Mouse (Mus musculus): ENCODE measurements around the gene Gdpd3. TPM values are rescaled to one million over a fixed set of nuclear protein-coding genes. Genes with fewer than 3 reads are reported as not detected.

The Gdpd3 gene
- total and polyA plus RNA-seq, 2 experiments from 2014 or later, result 0.99 to 3.4 TPM

- TF ChIP-seq CTCF (IDR thresholded peaks at IDR 0.05; ENCODE audit: low read depth), result no peak
- peaks cover 11% of the 10 kb centered on the region for H3K36me3 ChIP-seq (ENCODE audit: insufficient read depth, low read length)
- H3K4me3 ChIP-seq (ENCODE audit: low read length), result peak overlapping the region; percentile 73
- DNase-seq (ENCODE audit: low spot score) (no peak), ATAC-seq (peak; percentile 41)
- H3K27me3 ChIP-seq (ENCODE audit: insufficient read depth, low read length), result no peaks in the 10 kb centered on the region
- H3K27ac ChIP-seq, result peak overlapping the region; percentile 89
- 1% methylated on average over 23 of the region's 24 CpGs for WGBS
- peak overlapping the region; percentile 98 for H3K4me2 ChIP-seq (ENCODE audit: low read depth, low read length)
- H3K9ac ChIP-seq (replicated peaks; ENCODE audit: low read length), result peak overlapping the region; percentile 80
- H3K4me1 ChIP-seq (ENCODE audit: insufficient read depth, low read length), result peaks cover 24% of the 10 kb centered on the region
- no peaks in the 10 kb centered on the region for H3K9me3 ChIP-seq (ENCODE audit: low read length)
Observed at GRCm38 (mm10) chr7:126759672-126760390, 6.3 kb upstream of the Gdpd3 start.

- Histone ChIP-seq H3K27ac (peak overlapping the region; percentile 89), H3K4me2 (ENCODE audit: low read depth, low read length) (peak overlapping the region; percentile 98), H3K4me3 (ENCODE audit: low read length) (peak overlapping the region; percentile 73), H3K4me1 (ENCODE audit: insufficient read depth, low read length) (peaks cover 24% of the 10 kb centered on the region), H3K9me3 (ENCODE audit: low read length) (no peaks in the 10 kb centered on the region), H3K36me3 (ENCODE audit: insufficient read depth, low read length) (peaks cover 16% of the 10 kb centered on the region), H3K9ac (replicated peaks; ENCODE audit: low read length) (peak overlapping the region; percentile 80), H3K27me3 (ENCODE audit: insufficient read depth, low read length) (no peaks in the 10 kb centered on the region)
- 10% methylated on average over 3 of the region's 3 CpGs for WGBS
- DNase-seq (ENCODE audit: low spot score) (peak; percentile 77), ATAC-seq (peak; percentile 61)
- TF ChIP-seq CTCF (IDR thresholded peaks at IDR 0.05; ENCODE audit: low read depth), result no peak
Observed at GRCm38 (mm10) chr7:126760391-126760802, 5.7 kb upstream of the Gdpd3 start.

- peaks cover 24% of the 10 kb centered on the region for H3K4me1 ChIP-seq (ENCODE audit: insufficient read depth, low read length)
- 0 out of 2 replicates have a peak overlapping the region, but pooled peaks have one; percentile 73 for H3K4me3 ChIP-seq (ENCODE audit: low read length)
- peak overlapping the region; percentile 89 for H3K27ac ChIP-seq
- no peak for TF ChIP-seq CTCF (IDR thresholded peaks at IDR 0.05; ENCODE audit: low read depth)
- H3K9ac ChIP-seq (replicated peaks; ENCODE audit: low read length), result no peak overlapping the region
- no peak for ATAC-seq
- peaks cover 22% of the 10 kb centered on the region for H3K36me3 ChIP-seq (ENCODE audit: insufficient read depth, low read length)
- no peaks in the 10 kb centered on the region for H3K27me3 ChIP-seq (ENCODE audit: insufficient read depth, low read length)
- WGBS, result 56% methylated on average over 4 of the region's 4 CpGs
- DNase-seq (ENCODE audit: low spot score), result no peak
- H3K4me2 ChIP-seq (ENCODE audit: low read depth, low read length), result peak overlapping the region; percentile 98
- no peaks in the 10 kb centered on the region for H3K9me3 ChIP-seq (ENCODE audit: low read length)
Observed at GRCm38 (mm10) chr7:126760956-126761355, 5.2 kb upstream of the Gdpd3 start.

GRCm38 (mm10) chr7:126761529-126762067 lies 4.5 kb upstream of the Gdpd3 start:
- peaks cover 28% of the 10 kb centered on the region for H3K36me3 ChIP-seq (ENCODE audit: insufficient read depth, low read length)
- H3K27me3 ChIP-seq (ENCODE audit: insufficient read depth, low read length), result no peaks in the 10 kb centered on the region
- H3K4me3 ChIP-seq (ENCODE audit: low read length), result no peak overlapping the region
- ATAC-seq (no peak), DNase-seq (ENCODE audit: low spot score) (no peak)
- TF ChIP-seq CTCF (IDR thresholded peaks at IDR 0.05; ENCODE audit: low read depth), result no peak
- H3K9ac ChIP-seq (replicated peaks; ENCODE audit: low read length), result no peak overlapping the region
- peak overlapping the region; percentile 98; the same call in 1 of the 2 replicates for H3K4me2 ChIP-seq (ENCODE audit: low read depth, low read length)
- 71% methylated on average over 6 of the region's 6 CpGs for WGBS
- no peaks in the 10 kb centered on the region for H3K9me3 ChIP-seq (ENCODE audit: low read length)
- peak overlapping the region; percentile 89; the same call in 1 of the 2 replicates for H3K27ac ChIP-seq
- H3K4me1 ChIP-seq (ENCODE audit: insufficient read depth, low read length), result peaks cover 24% of the 10 kb centered on the region

GRCm38 (mm10) chr7:126762471-126763008 lies 3.6 kb upstream of the Gdpd3 start:
- DNase-seq (ENCODE audit: low spot score) (no peak), ATAC-seq (no peak)
- H3K4me1 ChIP-seq (ENCODE audit: insufficient read depth, low read length), result peaks cover 24% of the 10 kb centered on the region
- no peak overlapping the region for H3K4me3 ChIP-seq (ENCODE audit: low read length)
- H3K9me3 ChIP-seq (ENCODE audit: low read length), result no peaks in the 10 kb centered on the region
- H3K9ac ChIP-seq (replicated peaks; ENCODE audit: low read length), result 0 out of 2 replicates have a peak overlapping the region, but pooled peaks have one; percentile 25
- peak overlapping the region; percentile 36 for H3K4me2 ChIP-seq (ENCODE audit: low read depth, low read length)
- TF ChIP-seq CTCF (IDR thresholded peaks at IDR 0.05; ENCODE audit: low read depth), result no peak
- H3K27me3 ChIP-seq (ENCODE audit: insufficient read depth, low read length), result no peaks in the 10 kb centered on the region
- WGBS, result 52% methylated on average over 17 of the region's 17 CpGs
- H3K27ac ChIP-seq, result peak overlapping the region; percentile 22; the same call in 1 of the 2 replicates
- peaks cover 34% of the 10 kb centered on the region for H3K36me3 ChIP-seq (ENCODE audit: insufficient read depth, low read length)

- no peak for TF ChIP-seq CTCF (IDR thresholded peaks at IDR 0.05; ENCODE audit: low read depth)
- no peak overlapping the region for H3K4me3 ChIP-seq (ENCODE audit: low read length)
- H3K9ac ChIP-seq (replicated peaks; ENCODE audit: low read length), result no peak overlapping the region
- peaks cover 15% of the 10 kb centered on the region for H3K4me1 ChIP-seq (ENCODE audit: insufficient read depth, low read length)
- H3K4me2 ChIP-seq (ENCODE audit: low read depth, low read length), result no peak overlapping the region
- WGBS, result 89% methylated on average over 9 of the region's 9 CpGs
- no peak for DNase-seq (ENCODE audit: low spot score)
- H3K36me3 ChIP-seq (ENCODE audit: insufficient read depth, low read length), result peaks cover 52% of the 10 kb centered on the region
- no peaks in the 10 kb centered on the region for H3K27me3 ChIP-seq (ENCODE audit: insufficient read depth, low read length)
- H3K27ac ChIP-seq, result no peak overlapping the region
- ATAC-seq, result no peak
- H3K9me3 ChIP-seq (ENCODE audit: low read length), result no peaks in the 10 kb centered on the region
Observed at GRCm38 (mm10) chr7:126765540-126765939, 594 bp upstream of the Gdpd3 start.
